Mouse (Mus musculus): Measurements from ENCODE around the gene Pimreg. TPM values are rescaled to one million over a fixed set of nuclear protein-coding genes. Genes with fewer than 3 reads are reported as not detected.

Pimreg gene
- total RNA-seq (2021): 13.2 and 13.4 TPM in 2 replicates
- long read RNA-seq, experiment 1, transcript Pimreg-201 (6 exons, 1,513 nt): major isoform, 12 of 19 reads
- long read RNA-seq, experiment 1, partial matches to known transcripts: 3 of 19 reads
- long read RNA-seq, experiment 1, other reads (novel, unspliced or antisense): 4 of 19 reads
- long read RNA-seq, experiment 2, transcript Pimreg-201 (6 exons, 1,513 nt): major isoform, 10 of 14 reads
- long read RNA-seq, experiment 2, partial matches to known transcripts: 1 of 14 reads
- long read RNA-seq, experiment 2, other reads (novel, unspliced or antisense): 3 of 14 reads

DNA sequence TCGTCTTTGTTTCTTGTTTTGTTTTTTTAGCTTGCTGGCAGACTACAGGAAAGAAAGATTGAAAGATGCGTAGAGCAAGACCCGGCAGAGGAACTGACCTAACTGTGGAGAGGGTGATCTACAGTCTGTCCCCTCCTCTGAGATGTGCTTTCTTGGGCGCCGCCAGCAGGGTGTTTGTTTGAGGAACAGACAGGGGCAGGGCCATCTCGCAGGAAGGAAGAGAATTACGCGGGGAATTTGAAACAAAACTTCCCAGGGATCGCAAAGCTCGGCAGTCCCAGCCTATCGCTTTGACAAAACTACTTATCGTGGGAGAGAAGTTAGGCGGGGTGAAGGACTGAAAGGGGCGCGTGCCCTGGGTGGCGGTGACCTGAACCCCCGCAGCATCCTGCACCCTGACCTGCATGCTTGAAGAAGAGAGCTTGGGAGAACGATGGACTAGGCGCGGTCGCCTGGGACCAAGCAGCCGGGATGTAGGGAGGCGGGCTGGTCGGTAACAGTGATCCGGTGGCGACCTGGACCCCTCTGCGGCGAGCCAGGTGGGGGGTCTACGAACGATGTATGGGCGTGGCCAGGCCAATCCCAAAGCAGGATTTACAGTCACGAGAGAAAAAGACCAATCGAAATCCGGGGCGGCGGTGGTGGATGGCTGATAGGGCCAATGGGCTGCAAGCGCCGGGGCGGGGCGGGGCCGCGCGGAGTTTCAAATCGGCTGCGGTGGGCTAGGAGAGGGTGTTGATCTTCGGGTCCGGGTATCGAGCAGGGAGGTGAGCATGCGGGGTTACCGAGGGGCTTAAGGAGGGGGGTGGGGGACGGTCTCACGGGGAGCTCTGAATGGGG is at the start of gene Pimreg:
Gene Pimreg (plus strand): TSS at position 265 of the 840 bp plus-strand sequence.
- DNase-seq: peak; percentile 92

GRCm38 (mm10) chr11:71992438-71992837 is 49.4 kb upstream of the Pimreg start:
- no peak for DNase-seq

DNA sequence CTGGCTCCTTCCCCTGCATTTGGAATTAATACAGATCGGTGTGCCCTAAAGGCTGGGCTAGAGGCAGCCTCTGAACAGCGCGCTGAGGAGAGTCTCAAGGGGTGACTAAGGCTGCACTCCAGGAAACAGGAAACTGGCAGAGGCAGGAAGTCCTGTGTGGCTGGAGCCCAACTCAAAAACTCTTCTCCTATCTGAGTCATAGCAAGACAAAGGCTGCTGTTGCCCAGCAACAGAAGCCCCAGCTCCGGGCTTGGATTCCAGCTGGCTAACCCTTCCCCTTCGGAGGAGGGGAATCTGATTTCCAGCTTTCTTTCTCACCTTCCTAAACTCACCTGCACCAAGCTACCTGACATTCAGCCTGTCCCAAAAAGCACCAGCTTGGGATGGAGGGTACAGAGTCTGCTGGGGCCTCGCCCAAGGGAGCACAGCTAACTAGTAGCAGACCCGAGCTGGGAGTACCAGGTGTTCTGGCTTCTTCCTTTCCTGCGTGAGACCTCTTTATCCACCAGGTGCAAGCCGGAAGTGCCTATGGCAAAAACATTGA is 45.8 kb upstream of the Pimreg start:
- DNase-seq: peak; percentile 81

GRCm38 (mm10) chr11:71996805-71997204 is 45.0 kb upstream of the Pimreg start:
- DNase-seq: no peak

- DNase-seq: no peak
These were observed 41.6 kb upstream of the Pimreg start for GRCm38 (mm10) chr11:72000194-72000593.

DNA sequence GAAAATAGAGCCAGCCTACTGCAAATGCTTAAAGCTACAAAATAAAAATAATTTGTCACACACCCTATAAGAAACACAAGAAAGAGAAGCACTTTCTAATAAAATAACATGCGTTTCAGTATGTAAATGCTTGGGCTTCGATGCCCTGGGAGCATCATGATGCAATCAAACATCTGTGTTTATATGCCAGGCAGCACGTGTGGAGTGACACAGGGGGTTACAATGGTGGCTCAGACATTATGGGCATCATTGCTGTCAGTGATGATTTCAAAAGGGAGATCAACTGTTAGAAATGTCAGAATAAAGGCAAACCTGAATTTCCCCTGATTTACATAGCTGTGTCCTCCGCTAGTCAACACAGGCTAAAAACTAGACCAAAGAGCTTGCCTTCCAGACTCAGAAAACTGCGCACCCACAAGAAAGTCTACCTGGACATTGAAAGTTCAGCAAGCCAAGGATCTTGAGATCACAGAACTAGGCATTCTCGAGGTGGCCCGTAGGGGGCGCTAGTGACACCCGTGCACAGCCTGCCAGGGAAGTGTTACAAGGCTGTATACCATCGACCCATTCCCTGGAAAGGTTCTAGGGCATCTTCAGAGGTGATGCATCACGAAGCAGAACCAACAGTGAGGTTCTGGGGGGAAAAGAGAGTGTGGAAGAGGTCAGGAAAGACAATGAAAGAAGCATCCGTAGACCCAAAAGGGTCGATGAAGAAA is 39.5 kb upstream of the Pimreg start:
- DNase-seq: peak; percentile 55

- peak; percentile 40 for DNase-seq
These were observed 38.7 kb upstream of the Pimreg start for GRCm38 (mm10) chr11:72003171-72003570.

- no peak for DNase-seq
These were observed 36.3 kb upstream of the Pimreg start for GRCm38 (mm10) chr11:72005547-72005946.

- DNase-seq: no peak
These were observed 31.5 kb upstream of the Pimreg start for GRCm38 (mm10) chr11:72010367-72010766.

DNA sequence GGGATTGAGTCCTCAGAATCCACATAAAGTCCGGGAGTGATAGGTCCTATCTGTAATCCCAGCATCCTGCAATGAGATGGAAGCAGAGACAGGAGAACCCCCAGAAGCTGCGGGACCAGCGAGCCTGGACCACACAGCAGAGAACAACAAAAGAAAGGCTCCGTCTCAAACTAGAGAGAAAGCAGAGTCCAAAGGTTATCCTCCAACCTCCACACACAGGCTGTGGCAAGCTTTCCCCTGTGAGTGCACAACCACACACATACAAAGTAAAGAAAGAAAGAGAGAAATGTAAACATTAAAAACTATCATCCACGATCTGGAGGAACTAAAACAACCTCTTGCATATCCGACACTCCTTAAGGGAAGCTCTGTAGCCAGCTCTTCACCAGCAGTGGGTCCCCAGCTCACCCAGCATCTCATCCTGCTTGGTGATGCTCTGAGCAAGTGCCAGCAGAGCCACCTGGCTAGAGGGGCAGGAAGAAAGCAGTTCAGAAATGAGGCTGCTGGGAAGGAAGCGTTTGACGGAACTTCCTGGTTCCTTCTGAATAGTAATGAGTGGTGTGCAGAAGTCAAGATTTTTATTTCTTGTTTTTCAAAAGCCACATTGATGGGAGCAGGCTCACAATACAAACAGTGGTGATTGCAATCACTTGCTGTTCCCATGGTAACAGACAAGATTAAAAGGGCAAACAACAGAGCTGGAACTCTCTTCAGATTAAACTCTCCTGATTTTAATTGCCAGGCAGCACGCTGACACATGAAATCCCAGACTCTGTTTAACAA is 30.7 kb upstream of the Pimreg start:
- no peak for DNase-seq

- DNase-seq: no peak
These were observed 29.9 kb upstream of the Pimreg start for GRCm38 (mm10) chr11:72011955-72012354.

GRCm38 (mm10) chr11:72014674-72015073 is 27.2 kb upstream of the Pimreg start:
- no peak for DNase-seq

DNA sequence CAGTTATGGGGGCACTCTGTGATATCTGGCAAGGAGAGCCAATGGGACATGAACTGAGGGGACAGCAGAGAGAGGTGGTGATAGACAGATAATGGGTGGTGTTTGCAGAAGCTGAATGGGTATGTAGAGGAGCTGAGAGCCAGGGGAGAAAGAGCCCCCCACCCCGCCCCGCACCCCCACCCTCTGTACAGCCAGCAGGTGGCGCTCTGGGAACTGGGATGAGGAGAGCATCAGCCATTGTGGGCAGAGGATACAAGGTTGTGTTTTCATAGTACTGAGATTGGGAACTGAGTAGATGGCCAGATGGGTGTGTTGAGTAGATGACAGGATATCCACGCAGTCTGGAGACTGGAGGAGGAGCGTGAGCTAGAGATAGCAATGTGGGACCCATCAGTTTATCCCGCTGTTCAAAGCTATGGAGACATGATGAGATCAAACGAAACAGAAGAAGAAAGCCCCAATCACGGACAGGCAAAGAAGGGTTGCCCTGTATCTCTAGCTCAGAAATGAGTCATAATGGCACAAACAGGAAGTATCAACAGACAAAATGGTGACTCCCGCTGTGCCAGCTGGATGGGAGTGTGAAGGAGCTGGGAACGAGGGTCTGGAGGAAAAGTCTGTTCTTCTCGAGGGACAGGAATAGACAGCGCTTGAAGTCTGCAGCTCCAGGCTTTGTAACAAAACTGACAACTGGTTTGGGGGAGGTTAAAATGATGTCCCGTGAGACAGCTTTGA is 25.1 kb upstream of the Pimreg start:
- DNase-seq: no peak

DNA sequence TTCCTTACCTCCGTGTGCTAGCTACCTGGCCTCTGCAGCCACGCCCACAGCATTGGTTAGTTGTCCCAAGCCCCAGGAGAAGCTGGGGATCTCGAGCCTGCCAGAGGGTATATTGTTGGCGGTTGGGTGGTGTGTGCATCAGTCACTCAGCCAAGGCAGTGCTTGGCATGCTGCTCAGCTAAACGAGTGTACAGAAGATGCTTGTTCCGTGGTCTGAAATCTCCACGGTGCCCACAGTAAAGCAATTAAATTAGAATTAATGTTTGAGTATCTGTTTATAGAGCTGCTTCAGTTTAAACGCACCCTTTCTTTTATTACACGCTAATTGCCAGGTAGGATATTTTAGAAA is 24.6 kb upstream of the Pimreg start:
- no peak for DNase-seq

- DNase-seq: no peak
These were observed 20.8 kb upstream of the Pimreg start for GRCm38 (mm10) chr11:72021015-72021414.

GRCm38 (mm10) chr11:72022827-72023226 is 19.0 kb upstream of the Pimreg start:
- DNase-seq: no peak

- DNase-seq: peak; percentile 49
These were observed 18.3 kb upstream of the Pimreg start for GRCm38 (mm10) chr11:72023581-72023980.

DNA sequence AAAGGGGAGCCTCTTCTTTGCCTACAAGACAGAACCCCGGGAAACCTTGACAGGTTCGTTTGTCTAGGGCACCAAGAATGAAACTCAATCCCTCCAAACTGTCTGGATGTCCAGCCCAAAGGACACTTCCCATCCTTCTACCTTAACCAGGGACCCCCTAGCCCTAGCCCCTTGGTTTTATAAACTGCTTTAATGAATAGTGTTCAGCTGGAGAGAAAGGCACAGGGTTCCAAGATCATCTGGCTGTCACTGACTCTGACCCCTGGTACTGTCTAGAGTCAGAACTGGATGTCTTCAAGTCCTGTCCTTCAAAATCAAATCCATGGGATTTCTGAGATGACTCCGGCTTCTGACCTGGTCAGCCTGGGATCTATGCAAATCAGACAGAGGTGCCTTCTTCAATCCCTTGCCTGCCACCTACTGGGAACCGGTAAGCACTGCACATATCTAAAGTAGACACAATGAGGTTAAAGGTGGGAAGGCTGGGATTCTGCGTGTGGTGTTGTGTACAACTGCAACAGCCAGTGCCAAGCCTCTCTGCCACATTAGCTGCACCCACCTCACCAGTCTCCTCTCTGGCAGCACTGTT is 17.5 kb upstream of the Pimreg start:
- DNase-seq: peak; percentile 81

GRCm38 (mm10) chr11:72025843-72026242 is 16.0 kb upstream of the Pimreg start:
- DNase-seq: peak; percentile 36

GRCm38 (mm10) chr11:72026516-72026915 is 15.3 kb upstream of the Pimreg start:
- DNase-seq: no peak

- no peak for DNase-seq
These were observed 14.0 kb upstream of the Pimreg start for GRCm38 (mm10) chr11:72027836-72028235.
